Mouse (Mus musculus) right cerebral cortex, postnatal 4 days (tissue): ENCODE data around the gene Mmp11.

ENCODE experiments used
- DNase-seq: peaks from one replicate; pipeline ENCODE4 v3.0.0-alpha.2; 2022

Gene Mmp11

GRCm38 (mm10) chr10:75937851-75938643, 1.8 kb upstream of the Mmp11 start:
- no peak for DNase-seq

- DNase-seq = no peak
Observed at GRCm38 (mm10) chr10:75936909-75937667, 792 bp upstream of the Mmp11 start.

- no peak for DNase-seq
Observed at GRCm38 (mm10) chr10:75934991-75935390, 1.3 kb downstream of the Mmp11 start.

GRCm38 (mm10) chr10:75932891-75933290, 3.4 kb downstream of the Mmp11 start, which contains the start of gene Chchd10:
Chchd10 (plus strand) TSS chr10:75933130.
- no peak for DNase-seq

- DNase-seq = peak; percentile 47
Observed at GRCm38 (mm10) chr10:75932081-75932678, 4.1 kb downstream of the Mmp11 start.

- no peak for DNase-seq
Observed at GRCm38 (mm10) chr10:75931311-75931710, 5.0 kb downstream of the Mmp11 start.

GRCm38 (mm10) chr10:75930304-75930703, 6.0 kb downstream of the Mmp11 start:
- DNase-seq = peak; percentile 46

- DNase-seq = no peak
Observed at GRCm38 (mm10) chr10:75926396-75926795, 9.9 kb downstream of the Mmp11 start.

GRCm38 (mm10) chr10:75924324-75924723, 12.0 kb downstream of the Mmp11 start:
- DNase-seq = no peak

GRCm38 (mm10) chr10:75921726-75922560, 14.4 kb downstream of the Mmp11 start:
- peak; percentile 46 for DNase-seq

GRCm38 (mm10) chr10:75921026-75921725, 15.1 kb downstream of the Mmp11 start, which contains the start of gene Smarcb1:
Smarcb1 (minus strand) TSS chr10:75921617.
- peak; percentile 95 for DNase-seq

- no peak for DNase-seq
Observed at GRCm38 (mm10) chr10:75919026-75919425, 17.3 kb downstream of the Mmp11 start.

- no peak for DNase-seq
Observed at GRCm38 (mm10) chr10:75916840-75917239, 19.5 kb downstream of the Mmp11 start.

GRCm38 (mm10) chr10:75915557-75915956, 20.7 kb downstream of the Mmp11 start:
- DNase-seq = no peak

GRCm38 (mm10) chr10:75913013-75913589, 23.2 kb downstream of the Mmp11 start:
- DNase-seq = no peak

GRCm38 (mm10) chr10:75910698-75911097, 25.6 kb downstream of the Mmp11 start:
- no peak for DNase-seq

GRCm38 (mm10) chr10:75906882-75907281, 29.4 kb downstream of the Mmp11 start:
- no peak for DNase-seq

GRCm38 (mm10) chr10:75904391-75904790, 31.9 kb downstream of the Mmp11 start:
- DNase-seq = no peak

- DNase-seq = no peak
Observed at GRCm38 (mm10) chr10:75898846-75899245, 37.5 kb downstream of the Mmp11 start.

- no peak for DNase-seq
Observed at GRCm38 (mm10) chr10:75898039-75898564, 38.2 kb downstream of the Mmp11 start.

GRCm38 (mm10) chr10:75897373-75897772, 38.9 kb downstream of the Mmp11 start:
- DNase-seq = peak; percentile 89
